Mouse (Mus musculus): Measurements from ENCODE around the gene Pigk.

GRCm38 (mm10) chr3:152821202-152821601 lies 107.3 kb downstream of the Pigk start:
- TF ChIP-seq CTCF (IDR thresholded peaks at IDR 0.05; ENCODE audit: borderline replicate concordance, extremely low read depth, insufficient read depth, insufficient read length) (no peak), POLR2A (IDR thresholded peaks at IDR 0.05; ENCODE audit: borderline replicate concordance, extremely low read depth, insufficient read depth, insufficient read length, poor library complexity, severe bottlenecking) (no peak)

Data from brain, embryonic 14.5 days (tissue).